Mouse (Mus musculus): ENCODE results near the gene Smad6.

- TF ChIP-seq CTCF (IDR thresholded peaks at IDR 0.05; ENCODE audit: low read depth, low read length), result no peak
- no peak for TF ChIP-seq GATA2 (IDR thresholded peaks at IDR 0.05; ENCODE audit: borderline replicate concordance, low read depth, low read length)
- no peak for TF ChIP-seq GATA1 (IDR thresholded peaks at IDR 0.05; ENCODE audit: borderline replicate concordance, low read length)
These were observed 7.1 kb downstream of the Smad6 start for GRCm38 (mm10) chr9:64014801-64015200.

All from G1E (cell line).